Mouse (Mus musculus) bone marrow, adult 2 months (tissue): ENCODE data around the gene Myo15.

Experiments used
- CTCF ChIP-seq: fragments of 200-500 bp; IDR thresholded peaks from 2 replicates; pipeline ENCODE4 v1.5.1; 2011; ENCODE audit warnings: low read length, control low read depth; ENCODE audit not compliant: control insufficient read depth, insufficient read depth
- POLR2A ChIP-seq: fragments of 200-500 bp; IDR thresholded peaks from 2 replicates; pipeline ENCODE4 v1.6.1; 2011; ENCODE audit warnings: low read depth, mild to moderate bottlenecking, control low read depth, low read length, borderline replicate concordance; ENCODE audit not compliant: control insufficient read depth

GRCm38 (mm10) chr11:60457973-60458372, 11.2 kb upstream of the Myo15 start:
- no peak for TF ChIP-seq POLR2A
- no peak for TF ChIP-seq CTCF
